Mouse (Mus musculus) liver, embryonic 18 days (tissue): ENCODE data around the gene Olfr1193. TPM values are rescaled to one million over a fixed set of nuclear protein-coding genes. Genes with fewer than 3 reads are reported as not detected.

Experiments used
- polyA plus RNA-seq: library from polyadenylated mRNA; depleted of rRNA; stranded (reverse); fragments of >200 nt; gene quantifications from 2 replicates; pipeline ENCODE4 v1.2.3, GENCODE M21; 2012; rRNA removed

Olfr1193 gene
- polyA plus RNA-seq: not detected in 2 replicates

DNA sequence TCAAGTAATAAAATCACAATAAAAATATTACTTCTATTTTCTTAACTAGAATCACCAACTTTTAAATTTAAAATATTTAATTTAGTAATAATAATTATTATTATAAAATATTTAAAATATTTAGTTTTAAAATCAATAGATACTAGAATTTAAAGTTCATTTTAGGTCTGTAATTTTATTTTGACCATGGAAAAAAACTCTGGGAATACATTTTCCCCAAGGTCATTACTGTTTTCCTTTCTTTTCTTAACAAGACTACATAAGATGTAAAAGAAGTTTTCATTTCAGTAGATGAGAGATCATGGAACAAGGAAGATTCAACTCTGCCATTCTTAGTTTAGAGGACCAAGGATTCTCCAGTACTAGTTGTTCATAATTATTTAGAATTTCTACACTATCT, at the start of gene Olfr1193:
TSS of gene Olfr1193 (plus strand) at position 301 of the 400 bp plus-strand sequence.

DNA sequence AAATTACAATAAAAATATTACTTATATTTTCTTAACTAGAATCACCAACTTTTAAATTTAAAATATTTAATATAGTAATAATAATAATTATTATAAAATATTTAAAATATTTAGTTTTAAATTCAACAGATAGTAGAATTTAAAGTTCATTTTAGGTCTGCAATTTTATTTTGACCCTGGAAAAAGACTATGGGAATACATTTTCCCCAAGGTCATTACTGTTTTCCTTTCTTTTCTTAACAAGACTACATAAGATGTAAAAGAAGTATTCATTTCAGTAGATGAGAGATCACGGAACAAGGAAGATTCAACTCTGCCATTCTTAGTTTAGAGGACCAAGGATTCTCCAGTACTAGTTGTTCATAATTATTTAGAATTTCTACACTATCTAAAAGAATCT, 35.2 kb upstream of the Olfr1193 start, which contains the start of gene Olfr1191-ps1:
TSS of gene Olfr1191-ps1 (plus strand) at position 301 of the 400 bp plus-strand sequence.

DNA sequence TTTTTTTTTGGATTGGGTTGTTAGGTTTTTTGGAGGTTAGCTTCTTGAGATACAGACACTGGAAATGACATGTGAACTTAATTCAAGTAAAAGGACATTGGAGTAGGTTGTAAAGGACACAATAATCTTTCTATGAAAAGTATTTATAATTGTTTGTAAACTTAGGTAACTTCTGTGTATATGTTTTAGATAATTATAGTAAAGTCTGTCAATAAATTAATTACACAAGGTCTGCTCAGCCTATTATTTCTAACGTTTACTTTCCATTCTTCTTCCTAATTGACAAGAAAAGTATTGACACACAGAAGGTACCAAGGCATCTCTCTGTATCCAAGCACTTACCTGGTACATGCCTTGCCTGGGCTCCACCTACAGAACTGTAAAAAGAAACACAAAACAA, 27.2 kb upstream of the Olfr1193 start, which contains the start of gene Olfr1192-ps1:
TSS of gene Olfr1192-ps1 (plus strand) at position 301 of the 400 bp plus-strand sequence.

DNA sequence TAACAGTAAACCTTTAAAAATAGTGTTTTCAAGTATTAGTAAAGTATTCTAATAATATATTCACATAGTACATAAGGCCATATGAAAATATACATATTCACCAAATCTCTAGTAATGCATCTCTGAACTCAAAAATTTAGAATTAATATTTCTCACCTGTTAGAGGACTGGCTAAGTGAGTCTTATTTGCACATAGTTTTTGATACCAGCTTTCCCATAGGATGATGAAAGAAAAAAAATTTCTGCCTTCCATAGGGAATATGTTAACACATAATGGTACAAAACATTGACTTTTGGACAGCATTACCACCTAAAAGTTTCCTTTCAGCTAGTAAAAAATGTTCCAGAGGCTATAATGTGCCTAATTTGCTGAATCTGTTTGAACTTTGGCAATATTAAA, 13.7 kb downstream of the Olfr1193 start, which contains the start of gene Olfr1195:
TSS of gene Olfr1195 (minus strand) at position 101 of the 400 bp plus-strand sequence.

DNA sequence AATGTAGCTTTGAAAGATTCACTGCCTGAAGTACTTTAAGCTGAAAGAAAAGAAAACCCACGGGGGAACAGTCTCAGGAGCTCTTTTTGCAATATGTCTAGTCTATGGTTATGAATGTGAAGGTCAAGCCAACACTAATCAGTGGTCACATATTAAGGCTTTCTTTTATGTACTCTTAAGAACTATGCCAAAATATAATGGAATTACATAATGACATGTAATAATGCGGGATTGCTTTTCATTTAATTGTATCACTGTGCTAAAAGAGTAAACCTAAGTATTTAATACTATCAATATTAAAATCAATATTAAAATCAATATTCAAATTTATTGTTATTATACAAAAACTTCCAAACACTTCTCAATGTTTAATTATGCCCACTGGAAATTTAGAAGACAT, 29.1 kb downstream of the Olfr1193 start, which contains the start of gene Olfr1196:
TSS of gene Olfr1196 (minus strand) at position 101 of the 400 bp plus-strand sequence.

Other genes starting within 250 kb of the Olfr1193 start
- gene Olfr1181, start 249.5 kb upstream of the Olfr1193 start, polyA plus RNA-seq: not detected in 2 replicates
- not detected in 2 replicates for gene Gm13757, start 226.5 kb upstream of the Olfr1193 start, polyA plus RNA-seq
- gene Olfr1183, start 220.8 kb upstream of the Olfr1193 start, polyA plus RNA-seq: not detected in 2 replicates
- not detected in 2 replicates for gene Olfr1184, start 192.0 kb upstream of the Olfr1193 start, polyA plus RNA-seq
- gene Olfr1185-ps1, start 182.3 kb upstream of the Olfr1193 start, polyA plus RNA-seq: not detected in 2 replicates
- not detected in 2 replicates for gene Olfr1186, start 157.1 kb upstream of the Olfr1193 start, polyA plus RNA-seq
- gene Olfr1188, start 118.7 kb upstream of the Olfr1193 start, polyA plus RNA-seq: not detected in 2 replicates
- not detected in 2 replicates for gene Olfr1189, start 89.2 kb upstream of the Olfr1193 start, polyA plus RNA-seq
- gene Olfr1191-ps1, start 35.1 kb upstream of the Olfr1193 start, polyA plus RNA-seq: not detected in 2 replicates
- gene Olfr1192-ps1, start 27.1 kb upstream of the Olfr1193 start, polyA plus RNA-seq: not detected in 2 replicates
- not detected in 2 replicates for gene Olfr1195, start 13.6 kb downstream of the Olfr1193 start, polyA plus RNA-seq
- gene Olfr1196, start 29.0 kb downstream of the Olfr1193 start, polyA plus RNA-seq: not detected in 2 replicates
- not detected in 2 replicates for gene Olfr1197, start 56.7 kb downstream of the Olfr1193 start, polyA plus RNA-seq
- gene Olfr1198, start 75.7 kb downstream of the Olfr1193 start, polyA plus RNA-seq: not detected in 2 replicates
- not detected in 2 replicates for gene Olfr1199, start 84.8 kb downstream of the Olfr1193 start, polyA plus RNA-seq
- gene Olfr1200, start 94.9 kb downstream of the Olfr1193 start, polyA plus RNA-seq: not detected in 2 replicates
- not detected in 2 replicates for gene Olfr1201, start 117.4 kb downstream of the Olfr1193 start, polyA plus RNA-seq
- gene Olfr1202, start 138.9 kb downstream of the Olfr1193 start, polyA plus RNA-seq: not detected in 2 replicates
- gene Olfr1205, start 154.1 kb downstream of the Olfr1193 start, polyA plus RNA-seq: not detected in 2 replicates
- not detected in 2 replicates for gene Olfr1204, start 173.7 kb downstream of the Olfr1193 start, polyA plus RNA-seq
- not detected in 2 replicates for gene Olfr1206, start 187.6 kb downstream of the Olfr1193 start, polyA plus RNA-seq
- not detected in 2 replicates for gene Olfr1208, start 226.7 kb downstream of the Olfr1193 start, polyA plus RNA-seq
- not detected in 2 replicates for gene Olfr1209, start 239.5 kb downstream of the Olfr1193 start, polyA plus RNA-seq